Mouse (Mus musculus): ENCODE measurements around the gene Adh6a. TPM values are rescaled to one million over a fixed set of nuclear protein-coding genes. Genes with fewer than 3 reads are reported as not detected.
A peak's percentile ranks its signal among the peaks of the same experiment; 100 is the strongest.

Gene Adh6a
- polyA plus RNA-seq, 1 experiment from 2014 or later = 1.7 TPM

DNA sequence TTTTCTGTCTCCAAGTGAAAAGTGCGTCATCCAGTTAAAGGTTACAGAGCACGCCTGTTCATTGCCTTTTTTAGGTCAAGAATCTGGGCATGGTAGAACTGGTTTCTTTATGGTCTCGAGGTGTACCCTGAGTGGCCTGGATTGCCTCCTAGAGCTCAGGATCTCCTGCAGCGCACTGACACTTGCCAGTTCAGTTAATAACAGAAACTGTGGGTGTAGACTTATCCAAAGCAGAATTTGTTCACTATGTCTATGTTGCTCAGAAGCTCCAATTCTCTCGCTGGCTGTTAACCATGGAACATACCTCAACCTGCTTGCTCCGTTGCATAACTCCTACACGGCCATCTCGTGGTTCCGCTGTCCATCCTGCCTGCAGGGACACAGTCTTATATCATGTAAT, 13.0 kb upstream of the Adh6a start:
- Histone ChIP-seq H3K4me2 (replicated peaks) (no peak overlapping the region), H3K36me3 (no peaks in the 10 kb centered on the region), H3K9ac (no peak overlapping the region), H3K27me3 (replicated peaks) (no peaks in the 10 kb centered on the region), H3K9me3 (no peaks in the 10 kb centered on the region), H3K4me1 (replicated peaks) (peaks cover 15% of the 10 kb centered on the region), H3K4me3 (replicated peaks) (no peak overlapping the region), H3K27ac (no peak overlapping the region)
- 87% methylated on average over 9 of the region's 9 CpGs for WGBS
- no peak for ATAC-seq

DNA sequence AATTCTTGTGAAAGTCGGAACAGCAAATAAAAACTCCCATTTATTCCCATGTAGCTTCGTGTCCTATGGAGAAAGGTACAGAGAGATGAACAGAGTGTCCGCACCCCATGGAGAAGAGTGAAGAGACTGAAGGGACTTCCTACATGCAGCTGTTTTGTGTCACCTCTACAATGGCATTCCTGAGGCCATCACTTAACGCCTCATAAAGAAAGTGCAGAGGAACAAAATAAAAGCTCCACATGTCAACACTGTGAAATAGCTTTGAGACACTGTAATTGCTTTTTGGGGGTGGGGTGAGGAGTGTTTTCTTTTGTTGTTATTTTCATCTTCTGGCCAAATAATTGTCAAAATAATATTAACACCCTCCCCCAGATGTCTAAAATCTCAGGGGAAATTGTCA, 10.4 kb upstream of the Adh6a start:
- 77% methylated on average over 4 of the region's 4 CpGs for WGBS
- Histone ChIP-seq H3K4me1 (replicated peaks) (peaks cover 26% of the 10 kb centered on the region), H3K36me3 (no peaks in the 10 kb centered on the region), H3K9ac (no peak overlapping the region), H3K4me3 (replicated peaks) (no peak overlapping the region), H3K4me2 (replicated peaks) (no peak overlapping the region), H3K27ac (no peak overlapping the region), H3K9me3 (no peaks in the 10 kb centered on the region), H3K27me3 (replicated peaks) (no peaks in the 10 kb centered on the region)
- no peak for ATAC-seq

DNA sequence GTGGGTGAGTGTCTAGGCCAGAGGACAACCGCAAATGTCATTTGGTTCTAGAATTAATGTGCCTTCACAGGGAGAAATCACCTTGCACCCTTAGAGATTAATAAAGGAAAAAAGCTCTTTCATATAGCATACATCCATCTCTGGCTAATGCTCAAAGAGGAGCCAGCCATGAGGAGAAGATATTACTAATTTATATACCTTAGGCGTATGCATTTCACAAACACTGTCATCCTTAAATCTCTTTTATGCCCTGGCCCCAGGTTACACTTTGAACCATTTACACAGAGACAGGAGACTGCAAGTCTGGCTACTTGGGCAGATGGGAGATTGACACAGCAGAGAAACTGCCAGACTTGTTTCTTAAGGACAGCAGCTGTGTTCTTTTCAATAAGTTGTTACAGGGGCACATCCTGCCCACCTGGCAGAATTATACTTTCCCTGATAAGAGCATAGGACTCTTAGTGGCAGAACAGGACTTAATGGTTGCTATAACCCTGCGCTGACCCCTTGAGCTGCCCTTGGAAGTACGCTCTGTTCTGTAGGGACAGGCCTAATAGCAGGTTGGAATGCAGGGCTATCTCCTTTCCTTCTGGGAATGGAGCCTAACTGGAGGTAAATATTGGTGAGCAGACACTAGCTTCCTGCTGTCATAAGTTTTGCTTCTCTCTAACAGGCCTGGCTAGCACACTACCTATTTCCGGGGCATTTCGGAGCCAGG, 9.2 kb upstream of the Adh6a start:
- Histone ChIP-seq H3K4me2 (replicated peaks) (no peak overlapping the region), H3K36me3 (no peaks in the 10 kb centered on the region), H3K4me3 (replicated peaks) (no peak overlapping the region), H3K27ac (peak overlapping the region; percentile 42), H3K27me3 (replicated peaks) (no peaks in the 10 kb centered on the region), H3K4me1 (replicated peaks) (peaks cover 26% of the 10 kb centered on the region), H3K9me3 (no peaks in the 10 kb centered on the region), H3K9ac (no peak overlapping the region)
- 37% methylated on average over 6 of the region's 6 CpGs for WGBS
- peak; percentile 74 for ATAC-seq

DNA sequence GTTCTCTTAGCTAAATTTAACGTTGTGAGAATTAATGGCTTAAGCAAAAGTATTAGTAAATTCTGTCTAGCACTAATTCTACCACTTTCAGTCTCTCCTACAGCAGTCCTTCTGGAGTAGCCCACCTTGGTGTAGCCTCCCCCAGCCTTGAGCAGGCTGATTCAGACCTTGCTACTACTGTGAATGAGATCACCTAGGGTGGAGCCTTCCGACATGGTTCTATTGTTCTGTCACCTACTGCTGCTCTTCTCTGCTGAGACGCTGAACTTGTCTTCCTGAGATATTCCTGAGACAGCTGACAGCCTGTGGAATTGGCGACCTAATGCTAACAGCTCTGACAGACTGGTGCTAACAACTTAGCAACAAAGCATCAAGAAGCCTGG, 8.6 kb upstream of the Adh6a start:
- Histone ChIP-seq H3K9ac (no peak overlapping the region), H3K4me2 (replicated peaks) (no peak overlapping the region), H3K27me3 (replicated peaks) (no peaks in the 10 kb centered on the region), H3K36me3 (no peaks in the 10 kb centered on the region), H3K4me1 (replicated peaks) (peaks cover 26% of the 10 kb centered on the region), H3K27ac (peak overlapping the region; percentile 42), H3K9me3 (no peaks in the 10 kb centered on the region), H3K4me3 (replicated peaks) (no peak overlapping the region)
- WGBS = 33% methylated on average over 4 of the region's 4 CpGs
- no peak for ATAC-seq

DNA sequence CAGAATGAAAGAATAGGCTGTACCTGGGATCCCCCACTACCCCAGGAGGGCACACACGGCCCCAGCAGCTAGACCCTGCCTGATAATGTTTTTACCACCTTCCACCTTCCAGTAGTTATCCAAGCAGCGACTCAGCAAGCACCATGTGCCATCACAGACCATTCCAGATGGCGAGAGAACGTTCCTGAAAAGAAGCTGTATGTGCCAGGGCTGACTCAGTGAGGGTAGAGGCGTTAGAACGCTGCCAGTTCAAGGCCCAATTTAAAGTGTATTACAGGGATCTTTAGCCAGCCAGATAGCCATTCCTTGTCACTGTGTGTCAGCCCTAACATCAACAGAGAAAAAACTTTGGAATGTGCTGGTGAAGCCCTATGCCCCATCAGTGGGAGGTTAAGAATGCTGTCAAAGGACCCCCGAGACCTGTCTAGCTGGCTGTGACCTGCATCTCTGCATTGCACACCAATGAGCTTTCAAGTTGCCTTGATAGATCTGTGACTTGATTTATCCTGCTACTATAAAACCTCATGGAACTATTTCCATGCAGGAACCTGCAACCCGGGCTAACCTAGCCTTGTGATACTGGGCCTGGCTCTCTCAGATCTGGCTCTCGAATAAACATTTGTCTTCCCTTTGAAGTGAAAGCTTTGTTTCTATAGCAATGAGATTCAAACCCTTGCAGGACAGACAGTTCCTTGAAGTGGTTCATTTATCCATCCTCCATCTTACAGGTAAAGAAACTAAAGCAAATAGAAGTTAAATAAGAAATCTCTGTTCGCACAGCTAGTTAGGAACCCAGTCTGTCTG, 7.4 kb upstream of the Adh6a start:
- ATAC-seq = peak; percentile 26
- no peaks in the 10 kb centered on the region for H3K36me3 ChIP-seq
- peaks cover 26% of the 10 kb centered on the region for H3K4me1 ChIP-seq (replicated peaks)
- H3K9me3 ChIP-seq = no peaks in the 10 kb centered on the region
- 43% methylated on average over 10 of the region's 10 CpGs for WGBS
- no peak overlapping the region for H3K4me2 ChIP-seq (replicated peaks)
- H3K27me3 ChIP-seq (replicated peaks) = no peaks in the 10 kb centered on the region
- no peak overlapping the region for H3K27ac ChIP-seq
- H3K9ac ChIP-seq = no peak overlapping the region
- no peak overlapping the region for H3K4me3 ChIP-seq (replicated peaks)

DNA sequence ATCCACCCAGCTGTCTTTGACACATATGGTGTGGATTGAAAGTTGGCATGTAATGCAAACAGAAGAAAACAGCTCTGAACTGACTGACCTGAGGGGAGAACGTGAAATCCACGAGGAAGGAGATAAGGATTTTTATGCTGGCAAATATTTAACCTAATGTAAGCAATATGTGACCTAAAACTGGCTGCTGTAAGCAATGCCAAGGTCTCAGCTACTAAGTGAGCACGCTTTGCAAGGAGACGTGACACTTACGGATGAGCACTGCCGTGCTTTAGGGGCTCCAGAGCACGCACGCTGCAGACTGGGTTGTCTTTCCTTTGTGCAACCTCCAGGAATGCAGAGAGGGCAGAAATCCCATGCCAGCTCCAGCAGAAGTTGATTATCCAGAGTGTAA, 6.8 kb upstream of the Adh6a start:
- Histone ChIP-seq H3K27me3 (replicated peaks) (no peaks in the 10 kb centered on the region), H3K4me3 (replicated peaks) (no peak overlapping the region; the same call in 1 of the 2 replicates), H3K4me2 (replicated peaks) (peak overlapping the region; percentile 48), H3K9ac (no peak overlapping the region), H3K9me3 (no peaks in the 10 kb centered on the region), H3K36me3 (no peaks in the 10 kb centered on the region), H3K4me1 (replicated peaks) (peaks cover 26% of the 10 kb centered on the region), H3K27ac (no peak overlapping the region; the same call in 1 of the 2 replicates)
- ATAC-seq = peak; percentile 81
- 18% methylated on average over 8 of the region's 8 CpGs for WGBS

DNA sequence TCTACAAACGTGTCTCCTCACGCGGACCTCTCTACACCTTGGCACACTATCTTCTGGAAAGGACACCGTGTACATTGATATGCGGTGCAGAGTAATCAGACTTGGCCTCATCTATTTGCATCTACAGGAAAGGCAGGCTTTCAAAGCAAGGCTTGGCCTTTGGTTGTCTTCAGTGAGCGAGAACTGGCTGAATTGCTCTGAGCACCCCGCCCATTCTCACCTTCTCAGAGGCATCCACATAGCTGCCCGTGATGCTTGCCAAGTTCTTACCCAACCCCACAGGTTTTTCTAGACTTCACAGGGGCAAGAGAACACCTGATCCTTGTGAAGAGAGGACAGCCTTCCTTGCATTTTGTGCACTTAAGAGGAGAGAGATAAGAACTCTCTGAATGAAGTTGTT, 3.2 kb upstream of the Adh6a start:
- no peak overlapping the region for H3K4me2 ChIP-seq (replicated peaks)
- peaks cover 13% of the 10 kb centered on the region for H3K4me1 ChIP-seq (replicated peaks)
- no peaks in the 10 kb centered on the region for H3K27me3 ChIP-seq (replicated peaks)
- ATAC-seq = no peak
- 77% methylated on average over 8 of the region's 8 CpGs for WGBS
- no peak overlapping the region for H3K9ac ChIP-seq
- H3K36me3 ChIP-seq = no peaks in the 10 kb centered on the region
- no peak overlapping the region for H3K4me3 ChIP-seq (replicated peaks)
- H3K27ac ChIP-seq = no peak overlapping the region
- no peaks in the 10 kb centered on the region for H3K9me3 ChIP-seq

DNA sequence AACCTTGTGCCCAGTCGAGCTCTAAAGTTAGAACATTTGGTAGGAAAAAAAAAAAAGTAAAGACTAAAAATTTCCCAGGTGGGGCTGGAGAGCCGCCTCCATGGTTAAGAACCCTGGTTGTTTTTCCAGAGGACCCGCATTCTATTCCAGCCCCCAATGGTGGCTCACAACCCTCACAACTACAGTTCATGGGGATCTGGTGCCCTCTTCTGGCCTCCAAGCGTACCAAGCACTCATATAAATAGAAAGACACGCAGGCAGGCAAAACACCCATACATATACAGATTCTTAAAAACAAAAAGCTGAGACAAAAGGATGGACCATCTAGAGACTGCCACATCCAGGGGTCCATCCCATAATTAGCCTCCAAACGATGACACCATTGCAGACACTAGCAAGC, 2.1 kb upstream of the Adh6a start:
- Histone ChIP-seq H3K36me3 (no peaks in the 10 kb centered on the region), H3K4me2 (replicated peaks) (no peak overlapping the region), H3K9me3 (no peaks in the 10 kb centered on the region), H3K4me3 (replicated peaks) (no peak overlapping the region), H3K27ac (no peak overlapping the region), H3K9ac (no peak overlapping the region), H3K4me1 (replicated peaks) (0 out of 2 replicates have a peak, but pooled peaks cover 4% of the 10 kb centered on the region), H3K27me3 (replicated peaks) (no peaks in the 10 kb centered on the region)
- WGBS = 90% methylated on average over 6 of the region's 6 CpGs
- no peak for ATAC-seq

DNA sequence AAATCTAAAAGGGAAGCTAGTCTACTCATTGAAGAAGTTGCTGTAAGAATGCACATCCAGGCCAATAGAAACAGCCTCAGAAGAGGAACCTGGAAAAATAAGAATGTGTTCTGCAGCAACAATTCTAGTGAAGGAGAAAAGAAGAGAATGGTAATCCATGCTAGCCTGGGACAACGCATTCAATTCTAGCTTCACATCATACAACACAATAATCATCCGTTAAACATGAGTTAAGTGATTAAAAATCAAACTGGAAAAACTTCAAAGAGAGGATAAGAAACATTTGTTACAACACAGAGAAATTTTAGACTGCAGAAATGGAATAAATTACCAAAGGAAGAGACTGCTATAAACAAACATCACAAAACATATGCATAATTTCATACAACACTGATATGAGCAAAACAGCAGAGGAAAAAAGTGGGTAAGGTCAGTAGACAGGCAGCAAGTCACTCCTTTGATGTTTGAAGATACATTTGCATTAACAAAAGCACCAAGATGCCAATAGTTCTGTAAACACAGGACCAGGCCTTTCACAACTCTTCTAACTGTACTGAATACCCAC, 3.9 kb downstream of the Adh6a start:
- Histone ChIP-seq H3K4me1 (replicated peaks) (no peaks in the 10 kb centered on the region), H3K36me3 (no peaks in the 10 kb centered on the region), H3K27me3 (replicated peaks) (no peaks in the 10 kb centered on the region), H3K27ac (no peak overlapping the region), H3K9ac (no peak overlapping the region), H3K4me2 (replicated peaks) (no peak overlapping the region), H3K4me3 (replicated peaks) (no peak overlapping the region), H3K9me3 (no peaks in the 10 kb centered on the region)
- WGBS = 82% methylated on average over 2 of the region's 2 CpGs
- no peak for ATAC-seq

DNA sequence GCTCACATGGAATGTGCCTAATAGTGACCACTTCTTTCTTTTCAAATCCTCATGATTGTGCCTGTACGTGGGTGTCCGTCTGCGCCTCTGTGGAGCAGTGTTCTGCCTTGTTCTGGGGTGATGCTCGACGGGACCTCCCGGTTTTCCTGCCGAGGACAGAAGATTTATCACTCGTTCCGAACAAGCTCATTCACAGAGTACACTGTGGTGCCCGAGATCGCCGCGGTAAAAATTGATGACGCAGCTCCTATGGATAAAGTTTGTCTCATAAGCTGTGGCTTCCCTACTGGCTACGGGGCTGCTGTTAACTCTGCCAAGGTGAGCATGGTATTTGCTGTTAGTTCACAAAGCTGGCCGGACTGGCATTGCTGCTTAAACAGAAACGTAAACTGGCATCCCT, 11.9 kb downstream of the Adh6a start:
- 91% methylated on average over 17 of the region's 17 CpGs for WGBS
- H3K27ac ChIP-seq = no peak overlapping the region
- no peaks in the 10 kb centered on the region for H3K9me3 ChIP-seq
- no peak for ATAC-seq
- H3K27me3 ChIP-seq (replicated peaks) = no peaks in the 10 kb centered on the region
- no peaks in the 10 kb centered on the region for H3K36me3 ChIP-seq
- no peak overlapping the region for H3K4me2 ChIP-seq (replicated peaks)
- H3K4me1 ChIP-seq (replicated peaks) = no peaks in the 10 kb centered on the region
- H3K4me3 ChIP-seq (replicated peaks) = no peak overlapping the region
- no peak overlapping the region for H3K9ac ChIP-seq

DNA sequence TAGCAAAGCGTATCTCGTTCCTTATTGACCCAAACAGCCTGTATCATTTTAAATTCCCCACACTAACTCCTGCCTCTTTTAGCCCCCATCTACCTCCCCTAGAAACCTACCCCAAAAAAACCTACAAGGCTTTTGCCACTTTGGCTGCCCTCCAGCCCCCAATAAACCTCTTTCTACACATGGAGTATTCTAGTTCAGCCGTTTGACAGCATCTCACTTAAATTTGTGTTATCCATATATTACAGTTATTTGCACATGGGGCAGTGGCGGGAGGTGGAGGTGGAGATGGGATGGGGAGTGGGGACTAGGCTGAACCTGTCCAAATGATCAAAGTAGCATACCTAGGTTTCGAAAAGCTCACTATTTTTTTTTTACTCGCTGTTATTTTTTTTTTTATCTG, 12.4 kb downstream of the Adh6a start:
- no peak for ATAC-seq
- Histone ChIP-seq H3K4me1 (replicated peaks) (no peaks in the 10 kb centered on the region), H3K4me2 (replicated peaks) (no peak overlapping the region), H3K9me3 (no peaks in the 10 kb centered on the region), H3K9ac (no peak overlapping the region), H3K27ac (no peak overlapping the region), H3K27me3 (replicated peaks) (no peaks in the 10 kb centered on the region), H3K36me3 (no peaks in the 10 kb centered on the region), H3K4me3 (replicated peaks) (no peak overlapping the region)
- WGBS = 91% methylated on average over 6 of the region's 6 CpGs

DNA sequence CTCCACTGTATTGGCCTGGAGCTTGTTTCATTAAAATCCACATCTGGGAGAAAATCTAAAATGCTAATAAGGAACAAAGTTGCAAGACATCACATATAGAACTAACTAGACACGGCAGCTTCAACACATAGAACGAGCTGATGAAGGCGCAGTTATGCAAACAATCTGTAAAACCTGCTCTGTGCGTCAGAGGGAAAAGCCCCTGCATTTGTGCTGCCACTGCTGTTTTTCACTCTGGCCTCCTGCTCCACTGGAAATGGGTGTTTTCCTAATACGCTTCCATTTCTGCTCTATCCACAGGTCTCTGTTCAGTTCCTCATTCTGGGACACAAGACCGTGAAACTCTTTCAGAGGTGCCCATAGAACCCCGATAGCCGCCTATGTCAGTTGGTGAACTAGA, 20.8 kb downstream of the Adh6a start:
- Histone ChIP-seq H3K27me3 (replicated peaks) (no peaks in the 10 kb centered on the region), H3K4me2 (replicated peaks) (no peak overlapping the region), H3K27ac (no peak overlapping the region), H3K9ac (no peak overlapping the region), H3K36me3 (no peaks in the 10 kb centered on the region), H3K4me1 (replicated peaks) (no peaks in the 10 kb centered on the region), H3K4me3 (replicated peaks) (no peak overlapping the region), H3K9me3 (no peaks in the 10 kb centered on the region)
- no peak for ATAC-seq
- WGBS = 74% methylated on average over 8 of the region's 8 CpGs
